Mouse (Mus musculus) monocyte, adult 5-6 weeks (primary cell): ENCODE measurements around the gene Jkamp. TPM values are rescaled to one million over a fixed set of nuclear protein-coding genes. Genes with fewer than 3 reads are reported as not detected.

Experiments
- ATAC-seq: fragments of 153-309, 156-312 bp; replicated peaks from 2 replicates; pipeline ENCODE4 v1.8.0; 2017; ENCODE audit warnings: mild to moderate bottlenecking; ENCODE audit not compliant: low TSS enrichment, insufficient number of reproducible peaks, severe bottlenecking, poor library complexity, low FRiP score
- total RNA-seq: library from RNA; stranded (forward); fragments of 200-1000, 200-491, 200-594 nt; gene quantifications from 3 replicates; pipeline ENCODE4 v1.2.3, GENCODE M21; 2017

The Jkamp gene
- total RNA-seq, 1 experiment from 2014 or later: 20.2 TPM

DNA sequence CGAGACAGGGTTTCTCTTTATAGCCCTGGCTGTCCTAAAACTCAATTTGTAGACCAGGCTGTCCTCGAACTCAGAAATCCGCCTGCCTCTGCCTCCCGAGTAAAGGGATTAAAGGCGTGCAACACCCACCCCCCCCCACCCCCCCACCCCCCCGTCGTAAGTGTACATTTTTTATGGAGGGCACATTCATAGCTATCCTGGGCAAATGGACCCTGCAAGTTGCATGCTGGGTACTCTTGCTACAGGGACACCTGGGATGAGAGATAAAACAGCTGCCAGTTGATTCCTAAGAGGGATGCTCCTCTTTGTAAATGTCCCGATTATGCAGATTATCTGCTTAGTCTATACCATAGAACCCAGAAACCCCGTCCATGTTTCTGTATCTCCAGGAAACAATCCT is 2.1 kb upstream of the Jkamp start:
- ATAC-seq: no peak

DNA sequence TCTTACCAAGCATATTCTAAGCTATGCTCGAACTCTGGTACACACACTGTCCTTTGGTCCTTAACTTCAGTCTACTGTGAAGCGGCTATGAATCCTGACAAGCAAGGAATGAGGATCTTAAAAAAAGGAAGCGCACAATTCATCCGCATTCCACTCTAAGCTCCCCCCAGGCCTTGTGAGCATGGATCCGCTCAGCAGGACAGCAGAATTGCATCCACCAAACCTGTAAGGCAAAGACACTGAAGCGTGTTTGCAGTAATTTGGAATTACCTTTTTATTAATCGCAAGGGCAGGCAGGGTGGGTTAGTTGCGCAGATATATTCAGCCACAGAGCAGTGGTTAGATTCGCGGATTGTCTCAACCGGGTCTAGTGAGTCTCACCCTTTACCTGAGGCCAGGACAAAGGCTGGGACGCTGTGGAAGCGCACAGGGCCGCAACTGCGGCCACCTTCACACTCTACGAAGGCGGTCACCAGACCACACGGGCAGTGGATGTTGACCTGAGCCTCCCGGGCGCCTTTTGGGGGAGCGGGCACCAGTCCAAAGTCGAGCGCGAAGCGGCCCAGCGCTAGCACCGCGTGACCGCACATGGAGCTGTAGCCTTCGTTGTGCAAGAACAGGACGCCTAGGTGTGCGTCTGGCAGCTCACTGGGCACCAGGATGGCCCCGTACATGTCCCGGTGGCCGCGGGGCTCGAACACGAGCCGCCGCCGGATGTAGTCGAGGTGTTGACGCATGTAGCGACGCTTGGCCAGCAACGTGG is 947 bp upstream of the Jkamp start:
- no peak for ATAC-seq

DNA sequence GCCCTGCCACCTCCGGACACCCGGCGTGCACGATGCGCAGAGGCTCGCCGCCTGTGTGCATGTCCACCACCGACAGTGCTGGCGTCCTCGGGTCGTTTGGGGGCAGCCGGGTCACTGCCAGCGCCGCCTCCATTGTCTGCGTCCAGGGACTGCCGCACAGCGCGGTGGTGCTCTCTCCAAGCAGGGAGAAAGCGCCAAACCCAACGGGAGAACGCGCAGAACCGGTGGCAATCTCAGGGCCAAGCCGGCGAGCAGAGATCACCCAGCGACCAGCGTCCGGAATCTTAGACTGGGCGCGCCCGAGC is 413 bp upstream of the Jkamp start:
- no peak for ATAC-seq

DNA sequence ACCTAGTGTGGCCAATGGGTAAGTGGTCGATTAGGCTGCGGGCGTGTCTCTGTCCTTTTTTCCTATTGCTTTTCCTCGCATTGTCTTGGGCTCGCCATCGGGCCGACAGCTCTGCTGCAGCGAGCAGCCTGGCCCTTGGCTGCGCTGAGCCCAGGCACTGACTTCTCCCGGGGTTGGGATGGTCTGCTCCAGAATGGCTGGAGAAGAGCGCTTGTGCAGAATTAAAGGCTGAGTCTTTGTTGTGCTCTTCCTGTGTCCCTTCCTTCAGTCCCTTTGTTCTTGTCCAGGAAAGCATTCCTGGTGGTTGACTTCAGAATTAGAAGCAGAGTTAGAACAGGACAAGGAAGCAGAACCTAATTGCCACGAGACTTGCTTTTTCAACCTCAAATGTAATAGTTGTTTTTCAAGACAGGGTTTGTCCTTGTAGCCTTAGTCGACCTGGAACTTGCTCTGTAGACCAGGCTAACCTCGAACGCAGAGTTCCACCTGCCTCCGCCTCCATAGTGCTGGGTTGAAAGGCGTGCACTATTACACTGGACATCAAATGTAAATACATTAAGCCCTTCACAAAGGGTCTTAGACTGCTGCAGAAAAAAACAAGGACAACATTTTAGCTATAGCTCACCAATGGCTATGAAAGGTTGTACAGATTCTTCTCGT is 907 bp downstream of the Jkamp start:
- no peak; the same call in 1 of the 2 replicates for ATAC-seq

DNA sequence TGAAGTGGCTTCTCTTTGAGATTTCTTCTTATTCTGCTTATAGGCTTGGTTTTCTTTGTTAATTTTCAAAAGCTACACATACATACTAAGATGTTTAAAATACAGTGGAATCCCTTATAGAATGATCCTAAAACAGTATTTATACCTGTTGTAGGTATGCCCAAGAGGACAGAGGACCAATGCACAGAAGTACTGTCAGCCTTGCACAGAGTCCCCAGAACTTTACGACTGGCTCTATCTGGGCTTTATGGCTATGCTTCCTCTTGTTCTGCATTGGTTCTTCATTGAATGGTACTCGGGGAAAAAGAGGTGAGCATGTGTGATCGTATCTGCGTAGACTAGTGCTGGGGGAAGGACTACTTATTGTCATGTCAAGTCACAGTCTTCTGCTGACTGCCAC is 4.4 kb downstream of the Jkamp start:
- ATAC-seq: no peak

DNA sequence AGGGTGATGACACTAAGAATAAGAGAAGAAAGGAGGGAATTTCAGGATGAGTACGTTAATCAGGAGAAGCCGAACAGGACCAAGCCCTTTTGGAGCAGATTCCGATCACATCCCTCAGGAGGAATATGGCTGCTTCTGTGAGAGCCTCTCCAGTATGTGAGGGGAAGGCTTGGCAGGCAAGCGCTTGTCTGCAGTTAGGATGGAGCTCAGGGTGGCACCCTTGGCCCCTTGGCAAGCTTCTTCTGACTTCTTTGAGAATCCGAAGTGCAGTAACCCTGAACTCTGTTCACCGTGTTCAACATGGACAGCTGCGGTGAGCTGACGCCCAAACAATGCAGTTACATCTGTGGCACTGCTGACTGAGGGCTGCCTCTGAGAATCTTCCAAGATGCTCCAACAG is 11.6 kb downstream of the Jkamp start:
- ATAC-seq: no peak

DNA sequence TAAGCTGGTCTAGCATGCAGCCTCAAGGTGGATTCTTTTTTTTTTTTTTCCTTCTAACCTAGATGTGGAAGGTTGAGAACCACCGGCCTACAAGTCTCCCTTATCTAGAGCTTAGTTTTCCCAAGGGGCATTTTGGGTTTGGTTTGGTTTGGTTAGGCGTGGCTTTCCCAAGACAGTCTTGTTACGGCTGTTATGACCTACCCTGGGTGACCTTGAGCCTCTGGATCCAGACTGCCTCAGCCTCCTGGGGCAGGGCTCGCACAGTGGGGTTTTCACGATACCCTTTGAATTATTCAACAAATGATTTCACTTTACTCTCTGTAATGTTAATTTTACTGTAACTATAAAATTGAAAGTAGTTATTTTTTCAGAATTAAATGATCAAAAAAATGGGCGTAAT is 17.4 kb downstream of the Jkamp start:
- ATAC-seq: no peak

DNA sequence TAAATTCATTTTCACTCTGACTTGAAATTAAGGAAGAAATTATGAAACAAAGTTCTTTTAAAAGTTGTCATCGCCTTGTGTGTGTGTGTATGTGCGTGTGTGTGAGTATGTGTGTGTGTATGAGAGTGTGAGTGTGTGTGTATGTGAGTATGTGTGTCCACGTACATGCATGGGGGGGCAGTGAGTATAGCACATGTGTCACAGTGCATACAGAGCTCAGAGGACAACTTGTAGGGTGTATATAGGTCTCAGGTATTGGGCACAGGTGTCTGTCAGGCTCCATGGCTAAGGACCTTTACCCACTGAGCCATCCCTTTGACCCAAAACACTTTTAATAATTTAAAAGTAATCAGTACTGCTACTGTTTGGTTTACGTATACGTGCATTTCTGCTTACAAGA is 18.6 kb downstream of the Jkamp start:
- ATAC-seq: no peak

DNA sequence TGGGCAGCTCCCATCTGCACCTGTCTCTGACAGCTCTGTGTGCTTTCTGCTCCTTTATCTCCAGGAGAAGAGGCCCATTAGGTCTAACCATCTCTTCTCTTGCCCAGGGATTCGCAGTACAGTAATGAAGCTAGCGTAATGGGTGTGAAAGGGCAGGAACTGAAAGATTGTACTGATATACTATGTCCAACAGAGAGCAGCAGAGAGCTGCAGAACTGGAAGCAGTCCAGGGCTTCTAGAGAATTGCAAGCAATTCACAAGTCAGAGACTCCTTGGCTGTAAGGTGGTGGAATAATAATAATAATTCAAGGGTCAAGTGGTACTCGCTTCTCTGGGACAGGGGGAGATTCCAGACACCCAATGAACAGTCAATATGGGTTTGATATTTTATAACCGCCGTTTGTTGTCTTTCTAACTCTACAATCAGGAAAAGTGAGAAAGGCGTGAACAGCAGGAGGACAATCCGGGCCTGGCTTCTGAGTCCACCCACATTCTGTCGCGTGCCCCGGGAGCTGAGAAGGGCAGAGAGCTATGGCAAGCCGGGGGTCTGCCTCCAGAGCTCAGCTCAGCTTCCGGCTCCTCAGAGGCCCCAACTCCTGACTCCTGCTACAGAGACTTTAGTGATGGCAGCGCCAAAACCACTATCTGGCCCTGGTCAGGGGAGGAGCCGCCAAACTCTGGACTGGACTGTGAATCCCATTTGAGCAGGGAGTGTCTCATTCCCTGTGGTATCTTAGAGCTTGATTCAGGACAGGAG is 19.3 kb downstream of the Jkamp start:
- peak; percentile 67; the same call in 1 of the 2 replicates for ATAC-seq

DNA sequence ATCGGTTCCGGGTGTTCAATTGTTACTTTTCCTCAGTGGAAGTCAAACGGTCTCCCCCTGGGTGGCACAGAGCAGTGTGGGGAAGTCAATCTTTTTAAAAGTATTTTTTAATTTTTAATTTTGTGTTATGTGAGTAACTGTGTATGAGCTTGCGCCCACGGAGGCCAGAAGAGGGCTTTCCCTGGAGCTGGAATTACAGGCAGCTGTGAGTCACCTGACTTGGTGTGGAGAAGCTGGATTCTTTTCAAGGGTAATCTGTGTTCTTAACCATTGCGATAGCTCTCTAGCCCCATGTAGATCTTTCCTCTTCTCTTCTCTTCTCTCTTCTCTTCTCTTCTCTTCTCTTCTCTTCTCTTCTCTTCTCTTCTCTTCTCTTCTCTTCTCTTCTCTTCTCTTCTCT is 29.7 kb downstream of the Jkamp start:
- ATAC-seq: no peak

DNA sequence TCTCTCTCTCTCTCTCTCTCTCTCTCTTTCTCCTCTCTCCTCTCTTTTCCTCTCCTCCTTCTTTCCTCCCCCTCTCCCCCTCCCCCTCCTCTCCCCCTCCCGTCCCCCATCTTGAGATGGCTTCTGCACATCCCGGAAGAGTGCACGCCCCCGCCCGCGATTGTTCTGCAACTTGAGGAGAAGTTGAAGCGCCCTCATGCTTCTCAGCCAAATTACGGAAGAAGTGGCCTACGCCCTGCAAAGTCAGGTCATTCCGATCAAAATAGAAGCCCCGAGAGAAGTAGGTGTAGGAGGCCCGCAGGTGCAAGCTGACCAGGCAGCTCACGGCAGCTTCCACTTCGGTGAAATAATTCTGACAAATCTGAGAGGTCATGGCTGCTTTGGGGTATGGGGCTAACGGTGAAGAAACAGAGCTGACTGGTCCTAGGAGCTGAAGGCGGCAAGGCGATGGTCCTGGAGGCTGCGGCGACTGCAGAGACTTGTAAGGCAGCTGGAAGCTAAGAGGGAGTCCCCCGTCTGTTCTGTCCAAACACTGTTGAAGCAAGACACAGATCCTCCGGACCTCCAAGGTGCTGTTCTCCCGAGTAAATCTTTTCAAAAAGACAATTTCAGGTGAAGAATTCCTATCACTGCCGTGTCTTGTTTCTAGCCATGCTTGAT is 30.4 kb downstream of the Jkamp start:
- ATAC-seq: no peak

DNA sequence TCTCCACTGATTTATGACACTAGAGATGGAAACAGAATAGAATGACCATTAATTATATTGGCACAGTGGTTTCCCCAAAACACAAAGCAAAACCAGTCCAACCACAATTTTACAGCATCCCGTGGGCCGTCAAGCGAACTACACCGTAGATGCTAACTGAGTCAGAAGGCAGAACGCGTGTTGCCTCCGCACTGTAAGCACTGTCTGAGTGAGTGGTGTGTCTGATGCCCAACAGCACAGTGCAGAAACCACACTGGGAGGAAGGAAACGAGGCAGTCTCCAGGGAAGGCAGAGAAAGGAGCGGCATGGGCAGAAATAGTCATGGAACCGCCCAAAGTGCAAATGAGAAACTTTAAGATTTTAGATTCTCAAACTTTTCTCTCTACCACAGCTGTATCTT is 43.8 kb downstream of the Jkamp start:
- ATAC-seq: no peak

DNA sequence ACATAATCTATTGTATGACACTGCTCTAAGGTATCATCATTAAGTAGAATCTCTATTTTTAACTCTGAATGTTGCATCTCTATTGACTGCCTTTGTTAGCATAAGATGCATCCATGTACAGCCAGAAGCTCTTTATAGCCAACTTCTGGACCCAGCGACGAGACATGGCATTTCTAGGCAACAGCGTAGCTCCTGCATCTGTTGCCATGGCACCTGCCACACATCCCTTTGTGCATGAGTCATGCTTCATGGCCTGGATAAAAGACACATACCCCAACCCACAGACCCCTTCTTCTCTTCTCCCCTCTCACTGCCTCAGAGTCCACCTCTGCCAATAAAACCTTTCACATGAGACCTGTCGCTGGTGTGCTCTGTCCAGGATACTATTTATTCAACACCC is 65.4 kb downstream of the Jkamp start:
- no peak for ATAC-seq

Other genes with a start within 250 kb of the Jkamp start
- gene Gpr135, start 14.5 kb upstream of the Jkamp start, total RNA-seq: not detected in 3 replicates
- not detected in 3 replicates for gene L3hypdh, start 150 bp upstream of the Jkamp start, total RNA-seq
- gene Ccdc175, start 99.4 kb downstream of the Jkamp start, total RNA-seq: 0.19 TPM in 1 of 3 replicates, not detected in the others